Mouse (Mus musculus) bone marrow macrophage, adult 2 months (primary cell): ENCODE measurements around the gene Dab1. TPM values are rescaled to one million over a fixed set of nuclear protein-coding genes. Genes with fewer than 3 reads are reported as not detected.

Experiments
- H3K27ac ChIP-seq: 2 replicates; pipeline ENCODE4 v1.5.1; 2012; ENCODE audit warnings: low read depth, low read length; ENCODE audit not compliant: insufficient read depth
- H3K4me1 ChIP-seq: 2 replicates; pipeline ENCODE4 v1.6.1; 2012; ENCODE audit warnings: low read length; ENCODE audit not compliant: control insufficient read depth, insufficient read depth
- H3K4me3 ChIP-seq: 2 replicates; pipeline ENCODE4 v1.5.1; 2012; ENCODE audit warnings: mild to moderate bottlenecking, low read length, moderate library complexity; ENCODE audit not compliant: insufficient read depth
- CTCF ChIP-seq: IDR thresholded peaks from 2 replicates; pipeline ENCODE4 v1.5.1; 2012; ENCODE audit warnings: low read depth, mild to moderate bottlenecking, low read length, moderate library complexity
- POLR2A ChIP-seq: IDR thresholded peaks from 2 replicates; pipeline ENCODE4 v1.6.1; 2012; ENCODE audit warnings: mild to moderate bottlenecking, low read depth, low read length, borderline replicate concordance
- polyA plus RNA-seq: library from polyadenylated mRNA; stranded (reverse); fragments of >200 nt; gene quantifications from 2 replicates; pipeline ENCODE4 v1.2.4, GENCODE M21; 2012; ENCODE audit not compliant: missing spikeins, insufficient read depth, insufficient read length

The Dab1 gene
- polyA plus RNA-seq, 1 experiment: not detected

DNA sequence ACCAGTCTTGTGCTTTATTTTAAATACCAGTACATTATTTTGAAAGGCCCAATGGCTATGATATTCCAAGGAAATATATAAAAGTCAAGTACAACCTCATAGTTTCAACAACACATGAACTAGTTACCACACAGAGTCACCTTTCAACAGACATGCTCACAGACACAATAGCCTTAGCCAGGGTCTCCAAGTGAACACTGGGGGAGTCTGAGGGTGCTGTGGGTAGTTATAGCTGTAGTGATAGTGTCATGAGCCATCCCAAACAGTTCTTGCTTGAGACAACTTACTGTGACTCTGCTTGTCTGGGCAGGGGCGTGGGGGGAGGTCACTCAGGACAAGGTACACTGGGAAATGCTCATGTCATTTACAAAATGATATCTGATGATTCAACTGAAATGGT lies 591.6 kb downstream of the Dab1 start:
- TF ChIP-seq CTCF: no peak
- TF ChIP-seq POLR2A: no peak
- no peak overlapping the region for H3K27ac ChIP-seq
- H3K4me1 ChIP-seq: no peaks in the 10 kb centered on the region
- H3K4me3 ChIP-seq: no peak overlapping the region

DNA sequence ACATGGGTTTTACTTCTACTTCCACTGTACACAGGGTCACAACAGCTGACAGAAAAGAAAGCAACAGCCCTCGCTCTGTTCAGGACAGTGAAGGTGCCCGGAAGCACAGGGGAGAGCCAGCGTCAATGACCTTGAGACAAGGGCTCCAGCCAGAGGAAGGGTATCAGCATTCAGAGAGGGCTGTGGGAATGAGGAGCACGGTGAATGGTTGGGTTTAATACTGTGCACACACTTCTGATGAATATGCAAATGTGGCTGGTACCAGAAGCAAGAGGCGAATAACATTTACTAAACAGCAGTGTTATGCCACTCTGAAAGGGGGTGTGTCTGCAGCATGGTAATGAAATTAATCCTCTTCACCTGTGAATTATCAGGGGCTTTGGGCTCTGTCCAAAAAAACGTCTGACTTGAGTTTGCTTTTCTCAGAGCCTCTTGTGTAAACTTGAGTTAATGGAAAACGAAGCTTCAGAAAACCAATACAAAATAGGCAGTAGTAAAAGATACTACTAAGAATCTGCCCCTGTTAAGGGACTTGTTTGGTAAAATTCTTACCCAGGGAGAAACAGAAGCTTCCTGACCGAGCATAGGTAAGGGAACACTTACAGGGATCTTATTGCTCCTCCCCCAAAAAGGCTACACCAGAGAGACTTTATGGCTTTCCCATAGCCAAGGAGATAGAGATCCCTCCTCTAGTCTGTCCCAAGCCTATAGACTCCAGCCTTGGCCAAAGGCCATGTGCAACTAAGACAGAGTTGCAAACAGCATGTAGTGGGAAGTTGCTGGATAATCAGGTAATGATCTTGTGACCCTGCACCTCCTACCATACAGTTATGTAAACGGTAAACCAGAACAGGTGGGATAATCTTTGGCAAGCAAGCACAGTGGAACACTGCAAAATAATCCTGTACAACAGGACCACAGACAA lies 592.6 kb downstream of the Dab1 start:
- H3K4me1 ChIP-seq: no peaks in the 10 kb centered on the region
- no peak overlapping the region for H3K27ac ChIP-seq
- H3K4me3 ChIP-seq: no peak overlapping the region
- TF ChIP-seq CTCF (no peak), POLR2A (no peak)

DNA sequence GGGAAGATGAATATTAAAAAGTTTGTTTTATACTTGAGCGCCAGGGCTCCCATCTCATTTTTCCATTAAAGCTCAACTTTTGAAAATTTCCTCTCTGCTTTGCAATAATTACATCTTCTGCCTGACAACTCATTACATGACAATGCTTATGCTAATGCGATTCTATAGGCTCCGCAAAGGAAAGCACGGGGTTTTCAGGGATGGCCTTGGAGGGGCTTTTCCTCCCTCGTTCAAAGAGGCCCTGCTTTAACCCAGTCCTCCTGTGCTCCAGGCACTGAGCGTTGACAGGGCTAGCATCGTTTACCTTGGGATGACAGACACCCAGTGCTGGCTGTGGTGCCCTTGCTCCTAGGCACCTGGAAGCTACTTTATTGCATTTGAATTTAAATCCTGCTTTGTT lies 595.6 kb downstream of the Dab1 start:
- Histone ChIP-seq H3K27ac (no peak overlapping the region), H3K4me3 (no peak overlapping the region), H3K4me1 (no peaks in the 10 kb centered on the region)
- TF ChIP-seq POLR2A: no peak
- no peak for TF ChIP-seq CTCF

DNA sequence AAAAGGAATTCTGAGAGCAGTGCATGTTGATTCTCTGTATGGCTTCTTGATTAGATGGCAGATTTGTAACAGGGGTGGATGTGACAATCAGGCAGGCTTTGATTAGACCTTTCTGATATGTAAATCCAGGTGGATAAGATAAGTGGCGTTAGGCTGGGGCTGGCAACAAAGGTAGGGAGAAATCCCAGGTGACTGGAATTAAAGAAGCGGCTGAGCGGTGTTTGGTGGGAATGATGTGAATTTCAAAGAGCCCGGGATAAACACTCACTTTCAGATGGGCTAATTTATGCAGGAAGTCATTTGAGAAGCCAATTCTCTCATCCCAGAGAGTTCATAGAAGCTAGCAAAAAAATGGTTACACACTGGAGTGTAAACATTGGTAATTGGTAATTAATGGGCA lies 598.2 kb downstream of the Dab1 start:
- TF ChIP-seq CTCF: no peak
- TF ChIP-seq POLR2A: no peak
- H3K27ac ChIP-seq: no peak overlapping the region
- no peak overlapping the region for H3K4me3 ChIP-seq
- no peaks in the 10 kb centered on the region for H3K4me1 ChIP-seq

DNA sequence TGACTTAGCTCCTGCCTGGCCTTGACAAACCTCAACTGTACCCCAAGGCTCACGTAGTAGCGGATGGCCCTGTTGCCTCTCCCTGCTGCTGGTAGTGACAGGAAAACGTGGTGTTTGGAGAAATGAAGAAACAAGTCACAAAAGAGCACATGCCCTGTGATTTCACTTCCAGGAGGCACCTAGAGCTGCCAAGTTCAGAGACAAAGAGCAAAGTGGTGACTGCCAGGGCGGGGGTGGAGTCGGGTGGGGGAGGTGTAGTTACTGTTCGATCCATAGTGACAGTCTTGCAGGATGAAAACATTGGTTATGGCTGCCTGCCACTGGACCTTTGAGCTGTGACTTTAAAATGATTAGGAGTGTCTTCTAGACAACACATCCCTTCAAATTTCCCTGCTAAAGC lies 599.6 kb downstream of the Dab1 start:
- no peaks in the 10 kb centered on the region for H3K4me1 ChIP-seq
- no peak for TF ChIP-seq CTCF
- TF ChIP-seq POLR2A: no peak
- H3K4me3 ChIP-seq: no peak overlapping the region
- no peak overlapping the region for H3K27ac ChIP-seq

DNA sequence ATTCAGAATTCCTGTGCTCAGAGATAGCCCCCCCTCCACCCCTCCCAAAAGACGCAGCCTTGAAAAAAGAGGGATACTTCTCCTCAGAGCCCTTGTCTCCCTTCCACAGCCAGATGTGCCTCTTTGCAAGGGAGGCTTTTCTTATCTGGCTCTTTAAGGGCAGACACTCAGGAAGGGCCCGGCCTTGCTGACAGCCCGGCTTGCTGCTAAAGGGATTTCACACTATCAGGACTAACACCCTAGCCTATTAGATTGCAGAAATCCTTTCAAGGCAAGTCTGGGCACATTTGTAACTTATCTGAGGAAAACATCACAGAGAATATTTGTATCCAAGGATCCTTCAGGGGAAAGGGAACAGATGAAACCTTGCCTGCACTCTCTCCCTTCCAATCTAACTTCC lies 600.9 kb downstream of the Dab1 start:
- no peaks in the 10 kb centered on the region for H3K4me1 ChIP-seq
- TF ChIP-seq POLR2A (no peak), CTCF (no peak)
- no peak overlapping the region for H3K27ac ChIP-seq
- no peak overlapping the region for H3K4me3 ChIP-seq

DNA sequence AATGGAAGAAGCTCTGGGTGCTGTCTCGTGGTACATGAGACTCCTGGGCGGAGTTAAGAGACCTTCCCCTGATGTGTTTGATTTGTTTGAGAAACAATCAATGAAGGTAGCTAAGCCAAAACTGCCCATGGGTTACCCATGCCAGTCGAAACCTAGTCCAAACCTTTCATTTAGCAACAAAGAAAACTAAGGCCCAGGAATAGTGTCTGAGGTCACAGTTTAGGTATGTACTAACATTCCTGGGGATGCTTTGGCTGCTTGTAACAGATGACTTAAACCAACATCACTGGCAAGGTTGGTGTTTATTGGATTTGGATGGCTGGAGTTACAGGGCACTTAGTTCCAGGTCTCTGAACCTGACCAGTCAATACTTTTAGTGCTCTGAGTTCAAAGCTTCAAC lies 610.1 kb downstream of the Dab1 start:
- no peaks in the 10 kb centered on the region for H3K4me1 ChIP-seq
- no peak overlapping the region for H3K27ac ChIP-seq
- TF ChIP-seq CTCF: no peak
- no peak for TF ChIP-seq POLR2A
- no peak overlapping the region for H3K4me3 ChIP-seq

DNA sequence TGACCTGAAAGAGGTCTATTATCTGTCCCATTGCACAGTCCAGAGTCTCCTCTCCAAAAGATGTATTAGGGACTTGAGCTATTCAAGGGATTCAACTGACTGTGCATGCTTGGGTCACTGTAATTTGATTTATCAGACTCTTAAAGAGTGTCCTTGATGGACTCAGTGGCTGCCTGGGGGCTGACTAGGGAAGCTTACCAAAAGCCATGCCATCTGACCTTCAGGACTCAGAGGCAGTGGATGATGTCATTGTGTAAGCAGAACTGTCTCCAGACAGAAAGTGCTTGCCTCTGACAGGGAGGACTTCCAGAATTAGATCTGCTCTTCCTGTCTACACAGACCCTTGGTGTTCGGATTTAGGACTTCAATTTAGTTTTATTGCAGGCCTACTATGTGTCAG lies 627.3 kb downstream of the Dab1 start:
- TF ChIP-seq CTCF (no peak), POLR2A (no peak)
- no peak overlapping the region for H3K27ac ChIP-seq

DNA sequence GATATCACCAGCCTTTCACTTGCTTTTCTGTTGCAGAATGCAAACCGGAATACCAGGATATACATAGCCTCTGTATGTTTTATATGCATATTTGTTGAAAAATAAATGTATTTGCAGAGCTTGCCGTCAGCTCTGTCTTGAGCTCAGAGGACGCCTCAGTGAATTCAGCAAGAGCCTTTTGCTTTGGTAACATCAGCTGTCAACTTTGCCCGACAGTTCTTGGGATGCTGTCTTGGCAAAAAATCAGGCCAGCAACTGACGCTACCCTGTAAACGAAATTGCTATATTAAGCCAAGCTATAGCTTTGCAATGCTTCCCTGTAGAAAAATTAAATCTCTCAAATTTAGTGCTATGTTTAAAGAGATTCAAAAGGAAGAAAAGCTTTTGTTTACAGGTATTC lies 630.3 kb downstream of the Dab1 start:
- TF ChIP-seq POLR2A (no peak), CTCF (no peak)

More for the DNA sequence above, 627.3 kb downstream of the Dab1 start:
- Histone ChIP-seq H3K4me1 (no peaks in the 10 kb centered on the region), H3K4me3 (no peak overlapping the region)

DNA sequence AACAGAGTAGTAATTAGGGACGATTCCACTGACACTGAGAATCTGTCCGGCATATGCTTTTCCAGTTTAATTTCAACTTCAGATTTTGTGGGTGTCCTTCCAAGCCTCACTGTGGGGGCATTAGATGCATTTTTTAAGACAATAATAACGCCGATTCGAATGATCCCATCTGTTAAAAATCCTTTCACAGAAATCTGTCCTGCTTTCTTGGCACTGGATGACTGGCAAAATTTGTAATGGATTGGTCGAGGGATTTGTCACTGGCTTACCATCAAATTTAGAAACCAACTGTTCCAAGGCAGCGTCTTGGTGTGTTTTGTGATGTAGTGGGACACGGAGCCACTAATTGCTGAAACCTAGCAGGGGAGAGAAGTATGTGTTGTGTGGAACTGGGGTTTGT lies 638.6 kb downstream of the Dab1 start:
- no peak for TF ChIP-seq POLR2A
- TF ChIP-seq CTCF: no peak
- Histone ChIP-seq H3K27ac (no peak overlapping the region), H3K4me3 (no peak overlapping the region), H3K4me1 (no peaks in the 10 kb centered on the region)

More for the DNA sequence above, 630.3 kb downstream of the Dab1 start:
- no peaks in the 10 kb centered on the region for H3K4me1 ChIP-seq
- no peak overlapping the region for H3K4me3 ChIP-seq
- no peak overlapping the region for H3K27ac ChIP-seq
